Mouse (Mus musculus) limb, embryonic 14.5 days (tissue): ENCODE measurements around the gene Scfd2. TPM values are rescaled to one million over a fixed set of nuclear protein-coding genes. Genes with fewer than 3 reads are reported as not detected.

ENCODE experiments used
- ATAC-seq: fragments of 200-750 bp; cut with Nextera tagmentation; 2 replicates; pipeline ENCODE4 v1.8.0; 2017; ENCODE audit warnings: low read depth, moderate number of reproducible peaks, moderate TSS enrichment; ENCODE audit not compliant: low FRiP score
- DNase-seq: peaks from one replicate; pipeline ENCODE4 v3.0.0-alpha.2; 2015; ENCODE audit warnings: low spot score
- H3K27ac ChIP-seq: fragments of 300-500 bp; sonication (generic); replicated peaks from 2 replicates; pipeline ENCODE4 v1.5.1; 2014; ENCODE audit warnings: low read depth, mild to moderate bottlenecking, low read length, moderate library complexity, mixed read lengths
- H3K27me3 ChIP-seq: fragments of 300-500 bp; sonication (generic); 2 replicates; pipeline ENCODE4 v1.6.1; 2014; ENCODE audit warnings: low read length, mixed read lengths; ENCODE audit not compliant: control insufficient read depth, insufficient read depth
- H3K36me3 ChIP-seq: fragments of 300-500 bp; sonication (generic); 2 replicates; pipeline ENCODE4 v1.6.1; 2014; ENCODE audit warnings: mild to moderate bottlenecking, low read length, moderate library complexity, mixed read lengths; ENCODE audit not compliant: control insufficient read depth, insufficient read depth
- H3K4me1 ChIP-seq: fragments of 300-500 bp; sonication (generic); 2 replicates; pipeline ENCODE4 v1.6.1; 2014; ENCODE audit warnings: antibody characterized with exemption, low read length, mixed read lengths; ENCODE audit not compliant: control insufficient read depth, insufficient read depth
- H3K4me2 ChIP-seq: fragments of 300-500 bp; sonication (generic); replicated peaks from 2 replicates; pipeline ENCODE4 v1.6.1; 2014; ENCODE audit warnings: low read depth, mild to moderate bottlenecking, low read length, moderate library complexity; ENCODE audit not compliant: severe bottlenecking
- H3K4me3 ChIP-seq: fragments of 300-500 bp; sonication (generic); replicated peaks from 2 replicates; pipeline ENCODE4 v1.5.1; 2014; ENCODE audit warnings: low read length
- H3K9ac ChIP-seq: fragments of 300-500 bp; sonication (generic); 2 replicates; pipeline ENCODE4 v1.6.1; 2014; ENCODE audit warnings: mild to moderate bottlenecking, low read depth, low read length, moderate library complexity; ENCODE audit not compliant: severe bottlenecking
- H3K9me3 ChIP-seq: fragments of 300-500 bp; sonication (generic); 2 replicates; pipeline ENCODE4 v1.6.1; 2016; ENCODE audit warnings: low read length; ENCODE audit not compliant: control insufficient read depth
- POLR2A ChIP-seq: fragments of 200-500 bp; IDR thresholded peaks from 2 replicates; pipeline ENCODE4 v1.8.0; 2012; ENCODE audit warnings: inconsistent platforms, mild to moderate bottlenecking, moderate library complexity, borderline replicate concordance; ENCODE audit not compliant: insufficient read depth, insufficient read length; ENCODE audit errors: extremely low read depth
- WGBS: fragments of 180-500 bp; shearing (Covaris S2); extraction: QIAGEN DNeasy Blood & Tissue Kit; methylation state at CpG from one replicate; pipeline ENCODE4 v1.1.7; 2014; 5-methylcytosine and 5-hydroxymethylcytosine counted together
- polyA plus RNA-seq, 2 experiments: library from polyadenylated mRNA; depleted of rRNA in 1 of 2; stranded (reverse) in 1 of 2; unstranded in 1 of 2; fragments of >200 nt; fragmentation: Nextera tagmentation in 1 of 2; extraction: Ambion mirVana in 1 of 2; gene quantifications; 2 replicates each; pipeline versions ENCODE4 v1.2.1 to v1.2.3; 2012 to 2014

Gene Scfd2
- polyA plus RNA-seq, 2 experiments, result 9.6 to 16.2 TPM

DNA sequence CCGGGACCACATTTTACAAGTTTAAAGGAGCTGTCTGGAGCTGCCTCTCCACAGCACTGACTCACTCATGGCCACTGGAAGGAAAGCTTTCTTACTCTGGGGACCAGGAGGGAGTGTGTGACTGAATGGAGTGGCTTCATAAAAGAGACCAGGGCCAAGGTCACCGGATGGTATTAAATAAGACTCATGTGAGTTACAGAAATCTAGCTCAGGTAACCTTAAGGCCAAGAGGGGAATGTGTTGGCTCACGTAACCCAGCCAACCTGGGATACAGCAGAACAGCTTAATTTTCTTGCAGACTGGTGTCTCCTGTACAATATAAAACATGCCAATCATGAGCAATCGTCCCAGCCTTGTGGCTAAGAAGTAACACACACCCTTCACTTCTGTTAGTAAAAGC, 267.0 kb downstream of the Scfd2 start:
- H3K9me3 ChIP-seq, result no peaks in the 10 kb centered on the region
- H3K27ac ChIP-seq, result peak overlapping the region; percentile 81; the same call in 1 of the 2 replicates
- H3K27me3 ChIP-seq, result no peaks in the 10 kb centered on the region
- H3K36me3 ChIP-seq, result no peaks in the 10 kb centered on the region
- no peak for DNase-seq
- WGBS, result 54% methylated on average over 4 of the region's 4 CpGs
- H3K4me3 ChIP-seq, result no peak overlapping the region
- no peak for TF ChIP-seq POLR2A
- H3K4me2 ChIP-seq, result no peak overlapping the region
- H3K4me1 ChIP-seq, result peaks cover 53% of the 10 kb centered on the region
- H3K9ac ChIP-seq, result no peak overlapping the region
- ATAC-seq, result no peak

GRCm38 (mm10) chr5:74261016-74261415, 270.5 kb downstream of the Scfd2 start:
- no peak for TF ChIP-seq POLR2A
- ATAC-seq, result peak; percentile 20; the same call in 1 of the 2 replicates
- no peak overlapping the region for H3K4me3 ChIP-seq

DNA sequence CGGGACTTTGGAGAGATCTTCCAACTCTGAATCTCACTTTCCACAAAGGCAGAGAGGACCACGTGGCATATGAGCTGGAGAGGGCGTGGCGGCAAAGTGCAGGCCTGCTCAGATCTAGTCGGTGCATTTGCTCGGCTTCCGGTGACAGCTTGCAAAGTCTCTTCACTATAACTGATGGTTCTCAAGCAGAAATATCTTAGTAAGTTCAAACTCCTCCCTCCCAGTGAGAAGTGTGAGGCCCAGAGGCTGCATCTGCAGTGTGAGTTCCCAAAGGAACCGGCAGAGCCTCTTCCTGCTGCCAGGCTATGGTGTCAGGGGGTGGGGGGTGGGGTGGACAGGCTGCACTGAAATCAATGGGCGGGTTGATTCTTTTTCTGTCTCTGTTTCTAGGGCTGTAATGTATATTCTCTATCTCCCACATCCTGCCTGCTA, 271.2 kb downstream of the Scfd2 start:
- Histone ChIP-seq H3K4me2 (no peak overlapping the region), H3K27me3 (no peaks in the 10 kb centered on the region), H3K36me3 (no peaks in the 10 kb centered on the region), H3K4me3 (no peak overlapping the region), H3K9ac (no peak overlapping the region), H3K9me3 (no peaks in the 10 kb centered on the region), H3K27ac (peak overlapping the region; percentile 1; the same call in 1 of the 2 replicates), H3K4me1 (peaks cover 24% of the 10 kb centered on the region)
- ATAC-seq (peak; percentile 51), DNase-seq (peak; percentile 63)
- WGBS, result 35% methylated on average over 9 of the region's 9 CpGs
- no peak for TF ChIP-seq POLR2A

More at GRCm38 (mm10) chr5:74261016-74261415, 270.5 kb downstream of the Scfd2 start:
- Histone ChIP-seq H3K4me2 (no peak overlapping the region), H3K27ac (no peak overlapping the region), H3K4me1 (peaks cover 31% of the 10 kb centered on the region), H3K27me3 (no peaks in the 10 kb centered on the region), H3K9me3 (no peaks in the 10 kb centered on the region), H3K9ac (no peak overlapping the region), H3K36me3 (no peaks in the 10 kb centered on the region)
- DNase-seq, result no peak
- 39% methylated on average over 6 of the region's 6 CpGs for WGBS

DNA sequence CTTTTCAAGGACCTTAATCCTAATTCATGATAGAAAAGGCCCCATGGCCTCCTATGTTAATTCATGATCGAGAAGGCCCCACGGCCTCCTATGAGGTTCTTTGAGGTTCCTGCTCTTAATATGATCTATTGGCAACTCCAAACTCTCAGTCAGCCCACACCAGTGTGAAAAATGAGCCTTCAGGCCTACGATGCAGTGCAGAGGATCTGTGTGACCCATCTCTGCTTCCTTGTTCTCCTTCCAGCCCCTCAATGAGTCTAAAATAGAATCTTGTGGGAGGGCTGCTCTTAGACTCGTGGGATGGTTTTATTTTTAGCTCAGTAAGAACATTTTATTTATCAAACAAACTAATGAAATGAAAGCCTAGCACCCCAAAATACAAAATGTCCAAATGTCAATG, 274.9 kb downstream of the Scfd2 start:
- Histone ChIP-seq H3K4me2 (no peak overlapping the region), H3K27ac (no peak overlapping the region), H3K4me1 (peaks cover 22% of the 10 kb centered on the region), H3K4me3 (no peak overlapping the region), H3K36me3 (no peaks in the 10 kb centered on the region), H3K27me3 (no peaks in the 10 kb centered on the region), H3K9ac (no peak overlapping the region), H3K9me3 (no peaks in the 10 kb centered on the region)
- TF ChIP-seq POLR2A, result no peak
- WGBS, result 68% methylated on average over 4 of the region's 4 CpGs
- ATAC-seq, result no peak
- no peak for DNase-seq

GRCm38 (mm10) chr5:74254996-74255395, 276.6 kb downstream of the Scfd2 start:
- TF ChIP-seq POLR2A, result no peak
- ATAC-seq (no peak), DNase-seq (no peak)
- Histone ChIP-seq H3K4me3 (no peak overlapping the region), H3K27ac (no peak overlapping the region), H3K4me1 (peaks cover 18% of the 10 kb centered on the region), H3K27me3 (no peaks in the 10 kb centered on the region), H3K9me3 (no peaks in the 10 kb centered on the region), H3K9ac (no peak overlapping the region), H3K4me2 (no peak overlapping the region), H3K36me3 (no peaks in the 10 kb centered on the region)
- WGBS, result 62% methylated on average over 1 of the region's 1 CpGs

GRCm38 (mm10) chr5:74253724-74254328, 277.7 kb downstream of the Scfd2 start:
- no peak overlapping the region for H3K27ac ChIP-seq
- no peak for TF ChIP-seq POLR2A

More at GRCm38 (mm10) chr5:74253724-74254328, 277.7 kb downstream of the Scfd2 start:
- DNase-seq (no peak), ATAC-seq (no peak)
- 24% methylated on average over 7 of the region's 7 CpGs for WGBS
- no peak overlapping the region for H3K4me3 ChIP-seq
- no peak overlapping the region for H3K4me2 ChIP-seq
- H3K27me3 ChIP-seq, result no peaks in the 10 kb centered on the region
- no peaks in the 10 kb centered on the region for H3K36me3 ChIP-seq
- H3K4me1 ChIP-seq, result peaks cover 20% of the 10 kb centered on the region
- no peak overlapping the region for H3K9ac ChIP-seq
- no peaks in the 10 kb centered on the region for H3K9me3 ChIP-seq
